Mouse (Mus musculus) testis, adult 2 months (tissue): ENCODE results near the gene Mical3.

Experiments
- CTCF ChIP-seq: fragments of 200-500 bp; IDR thresholded peaks from 2 replicates; pipeline ENCODE4 v1.5.1; 2012; ENCODE audit warnings: low read depth, mild to moderate bottlenecking, inconsistent platforms, low read length, moderate library complexity; ENCODE audit not compliant: control insufficient read depth, insufficient read depth, insufficient replicate concordance
- POLR2A ChIP-seq: fragments of 200-500 bp; IDR thresholded peaks from 2 replicates; pipeline ENCODE4 v1.6.1; 2012; ENCODE audit warnings: low read depth, mild to moderate bottlenecking, inconsistent platforms, low read length, moderate library complexity; ENCODE audit not compliant: control insufficient read depth

GRCm38 (mm10) chr6:120894524-120894923 is 236.3 kb downstream of the Mical3 start:
- TF ChIP-seq CTCF (no peak), POLR2A (no peak)
